Mouse (Mus musculus) olfactory bulb, adult 2 months (tissue): Measurements from ENCODE around the gene Flvcr2.

Source experiments
- CTCF ChIP-seq: fragments of 200-500 bp; IDR thresholded peaks from 2 replicates; pipeline ENCODE4 v1.5.1; 2012; ENCODE audit warnings: low read depth, mild to moderate bottlenecking, low read length, moderate library complexity; ENCODE audit not compliant: insufficient read depth
- POLR2A ChIP-seq: fragments of 200-500 bp; IDR thresholded peaks from 2 replicates; pipeline ENCODE4 v1.6.1; 2012; ENCODE audit warnings: mild to moderate bottlenecking, low read depth, low read length, moderate library complexity; ENCODE audit not compliant: insufficient read depth

DNA sequence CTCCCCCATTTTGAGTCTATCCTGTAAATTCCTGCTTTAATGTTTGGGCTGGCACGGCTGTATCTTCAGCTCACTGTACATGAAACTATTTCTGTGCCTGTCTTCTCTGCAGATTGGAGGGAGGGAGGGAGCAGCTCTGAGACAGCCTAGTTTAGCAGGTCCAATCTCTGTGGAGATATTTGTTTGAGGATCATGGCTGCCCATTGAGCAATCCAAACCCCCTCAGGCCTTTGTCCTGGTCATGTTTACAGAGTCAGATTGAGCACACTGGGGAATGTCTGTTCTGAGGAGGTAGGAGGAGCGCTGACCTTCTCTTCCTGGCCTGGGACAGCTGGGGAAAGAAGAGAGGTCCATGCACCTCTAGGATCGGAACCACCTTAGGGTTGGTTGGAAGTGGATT, 19.9 kb downstream of the Flvcr2 start:
- no peak for TF ChIP-seq CTCF
- TF ChIP-seq POLR2A, result no peak
